ENCODE assay signal across 29 mouse cellular contexts in genomic region chr8:47691831-47692230, GRCm38 (mm10). TPM values are rescaled to one million over a fixed set of nuclear protein-coding genes. Genes with fewer than 3 reads are reported as not detected.
A peak's percentile ranks its signal among the peaks of the same experiment; 100 is the strongest.
DNase-seq lines count a peak whose midpoint lies in the region; ATAC-seq and TF ChIP-seq lines count a peak whose summit lies in the region.
"Had no signal": no experiment of that assay in that cellular context is flagged by ENCODE, and none has a peak within 500 bp of the region (broad histone marks: within the 10 kb centered on the region; RNA-seq: fewer than 3 reads in every experiment).

No protein-coding gene starts in this region.

- no peaks in the 10 kb centered on the region for H3K36me3 ChIP-seq in forebrain, embryonic 15.5 days
- no peaks in the 10 kb centered on the region for H3K36me3 ChIP-seq in forebrain, embryonic 14.5 days (ENCODE audit: control insufficient read depth, insufficient read depth, low read length)
- no peaks in the 10 kb centered on the region for H3K36me3 ChIP-seq in midbrain, embryonic 11.5 days (ENCODE audit: control insufficient read depth, insufficient read depth, low read length)
- H3K36me3 ChIP-seq in midbrain, postnatal 0 days (ENCODE audit: insufficient read depth, low read length): no peaks in the 10 kb centered on the region
- H3K36me3 ChIP-seq: embryonic facial prominence, embryonic 13.5 days; forebrain, embryonic 12.5 days; hindbrain, embryonic 12.5 days; limb, embryonic 10.5 days; limb, embryonic 15.5 days; liver, embryonic 15.5 days had no signal

- H3K4me3 ChIP-seq in forebrain, embryonic 15.5 days: no peak overlapping the region
- no peak overlapping the region for H3K4me3 ChIP-seq in forebrain, embryonic 14.5 days (ENCODE audit: low read depth, low read length)
- H3K4me3 ChIP-seq in midbrain, embryonic 11.5 days (ENCODE audit: low read depth, low read length): no peak overlapping the region
- no peak overlapping the region for H3K4me3 ChIP-seq in midbrain, postnatal 0 days (ENCODE audit: low read depth, low read length)
- H3K4me3 ChIP-seq: embryonic facial prominence, embryonic 13.5 days; forebrain, embryonic 12.5 days; hindbrain, embryonic 12.5 days; limb, embryonic 15.5 days; liver, embryonic 15.5 days had no signal

- no peaks in the 10 kb centered on the region for H3K9me3 ChIP-seq in forebrain, embryonic 15.5 days
- no peaks in the 10 kb centered on the region for H3K9me3 ChIP-seq in forebrain, embryonic 14.5 days (replicated peaks; ENCODE audit: control insufficient read depth, low read length)
- no peaks in the 10 kb centered on the region for H3K9me3 ChIP-seq in midbrain, embryonic 11.5 days (ENCODE audit: control insufficient read depth, low read length)
- no peaks in the 10 kb centered on the region for H3K9me3 ChIP-seq in midbrain, postnatal 0 days (ENCODE audit: low read length)
- H3K9me3 ChIP-seq: embryonic facial prominence, embryonic 13.5 days; forebrain, embryonic 12.5 days; limb, embryonic 10.5 days; limb, embryonic 15.5 days; liver, embryonic 15.5 days had no signal

- peaks cover 6% of the 10 kb centered on the region for H3K4me1 ChIP-seq in forebrain, embryonic 15.5 days
- no peaks in the 10 kb centered on the region for H3K4me1 ChIP-seq in forebrain, embryonic 14.5 days (ENCODE audit: control insufficient read depth, insufficient read depth, low read length)
- H3K4me1 ChIP-seq in midbrain, embryonic 11.5 days (ENCODE audit: control insufficient read depth, insufficient read depth, low read length): peaks cover 3% of the 10 kb centered on the region; the same call in 1 of the 2 replicates
- H3K4me1 ChIP-seq in midbrain, postnatal 0 days (ENCODE audit: insufficient read depth, low read length): no peaks in the 10 kb centered on the region

- H3K27ac ChIP-seq in forebrain, embryonic 15.5 days (replicated peaks): no peak overlapping the region
- no peak overlapping the region for H3K27ac ChIP-seq in forebrain, embryonic 14.5 days (ENCODE audit: low read depth, low read length)
- H3K27ac ChIP-seq in midbrain, embryonic 11.5 days (ENCODE audit: low read depth, low read length): no peak overlapping the region
- no peak overlapping the region for H3K27ac ChIP-seq in midbrain, postnatal 0 days (ENCODE audit: low read depth, low read length)
- H3K27ac ChIP-seq: embryonic facial prominence, embryonic 13.5 days; forebrain, embryonic 12.5 days; hindbrain, embryonic 12.5 days; limb, embryonic 10.5 days; limb, embryonic 15.5 days; liver, embryonic 15.5 days had no signal

- H3K27me3 ChIP-seq in forebrain, embryonic 15.5 days: no peaks in the 10 kb centered on the region
- no peaks in the 10 kb centered on the region for H3K27me3 ChIP-seq in forebrain, embryonic 14.5 days (replicated peaks; ENCODE audit: control insufficient read depth, insufficient read depth, low read length)
- no peaks in the 10 kb centered on the region for H3K27me3 ChIP-seq in midbrain, embryonic 11.5 days (ENCODE audit: control insufficient read depth, insufficient read depth, low read length)
- H3K27me3 ChIP-seq in midbrain, postnatal 0 days (ENCODE audit: insufficient read depth, low read length): peaks cover 3% of the 10 kb centered on the region; the same call in 1 of the 2 replicates
- H3K27me3 ChIP-seq: limb, embryonic 15.5 days; liver, embryonic 15.5 days had no signal

- WGBS in forebrain, embryonic 15.5 days: 70% methylated on average over 9 of the region's 10 CpGs
- WGBS in forebrain, embryonic 14.5 days: 65% methylated on average over 10 of the region's 10 CpGs
- 64% methylated on average over 10 of the region's 10 CpGs for WGBS in midbrain, embryonic 11.5 days
- WGBS in midbrain, postnatal 0 days: 70% methylated on average over 9 of the region's 10 CpGs

- no peak for TF ChIP-seq CTCF in midbrain, postnatal 0 days (IDR thresholded peaks at IDR 0.05)

- ATAC-seq in forebrain, embryonic 15.5 days (replicated peaks): 0 out of 2 replicates have a peak, but pooled peaks have one; percentile 38
- ATAC-seq in forebrain, embryonic 14.5 days: no peak
- 0 out of 2 replicates have a peak, but pooled peaks have one; percentile 19 for ATAC-seq in midbrain, embryonic 11.5 days (ENCODE audit: low FRiP score)
- no peak for ATAC-seq in midbrain, postnatal 0 days (ENCODE audit: low FRiP score)
- 0 out of 2 replicates have a peak, but pooled peaks have one; percentile 14 for ATAC-seq in granulocyte monocyte progenitor cell, adult 5-6 weeks (replicated peaks; ENCODE audit: poor library complexity, severe bottlenecking)
- ATAC-seq: activated CD4-positive, CD25-positive, alpha-beta regulatory T cell, adult 4 months; intestine, postnatal 0 days had no signal

- no peak overlapping the region for H3K4me2 ChIP-seq in forebrain, embryonic 15.5 days (replicated peaks)
- no peak overlapping the region for H3K4me2 ChIP-seq in forebrain, embryonic 14.5 days (ENCODE audit: low read length)
- no peak overlapping the region for H3K4me2 ChIP-seq in midbrain, embryonic 11.5 days
- H3K4me2 ChIP-seq in midbrain, postnatal 0 days (ENCODE audit: low read depth, low read length, poor library complexity, severe bottlenecking): no peak overlapping the region
- H3K4me2 ChIP-seq: limb, embryonic 15.5 days had no signal

- H3K9ac ChIP-seq in forebrain, embryonic 15.5 days (replicated peaks): no peak overlapping the region
- no peak overlapping the region for H3K9ac ChIP-seq in forebrain, embryonic 14.5 days (ENCODE audit: low read length)
- no peak overlapping the region; the same call in 1 of the 2 replicates for H3K9ac ChIP-seq in midbrain, embryonic 11.5 days (ENCODE audit: low read length)
- no peak overlapping the region for H3K9ac ChIP-seq in midbrain, postnatal 0 days (replicated peaks; ENCODE audit: low read length, poor library complexity, severe bottlenecking)
- H3K9ac ChIP-seq: embryonic facial prominence, embryonic 13.5 days; forebrain, embryonic 12.5 days; hindbrain, embryonic 12.5 days; limb, embryonic 15.5 days; liver, embryonic 15.5 days; lung, embryonic 14.5 days had no signal

- DNase-seq in forebrain, embryonic 14.5 days (ENCODE audit: low spot score): no peak
- no peak for DNase-seq in midbrain, embryonic 11.5 days (ENCODE audit: low spot score, missing footprints)
- DNase-seq in midbrain, postnatal 0 days (ENCODE audit: low spot score): no peak
- DNase-seq in ES-CJ7 (ENCODE audit: low read depth, low spot score): peak; percentile 47
- no peak for DNase-seq in gastrocnemius, postnatal 4 days (ENCODE audit: low spot score in 2 of 2)
- DNase-seq: adrenal gland, adult 2 months; adrenal gland, postnatal 36 days; cerebellum, adult 18-20 months; cerebellum, postnatal 10 days; heart, postnatal 36 days; kidney, adult 9 months; kidney, postnatal 10 days; layer of hippocampus, adult 9-11 months; lung, embryonic 14.5 days; lung, postnatal 14 days; right cerebral cortex, adult 18-20 months; spleen, adult 18-20 months; thymus, adult 18-20 months; thymus, postnatal 36 days had no signal

RNA-seq across cellular contexts. Expression of gene Ing2, which starts 16.5 kb away (rescaled TPM):
- polyA plus RNA-seq in forebrain, embryonic 15.5 days (2015; fragmentation: Nextera tagmentation; extraction: Ambion mirVana): 7.3 and 8.3 TPM in 2 replicates
- polyA plus RNA-seq in forebrain, embryonic 14.5 days (2014; fragmentation: Nextera tagmentation; extraction: Ambion mirVana): 5.8 and 10.1 TPM in 2 replicates
- polyA plus RNA-seq in midbrain, embryonic 11.5 days (2014; fragmentation: Nextera tagmentation; extraction: Ambion mirVana): 11.1 and 12.0 TPM in 2 replicates
- total RNA-seq in midbrain, postnatal 0 days (2014; rRNA removed): 7.0 and 10.5 TPM in 2 replicates
- polyA plus RNA-seq in midbrain, postnatal 0 days (2015; fragmentation: Nextera tagmentation; extraction: Ambion mirVana): 8.6 and 10.0 TPM in 2 replicates
- total RNA-seq in granulocyte monocyte progenitor cell, adult 5-6 weeks (2014; fragmentation: Nextera tagmentation): 22.9 and 34.9 TPM in 2 replicates
- total RNA-seq in granulocyte monocyte progenitor cell, adult 5-6 weeks (2017): 48.6 and 52.0 TPM in 2 replicates
- total RNA-seq in gastrocnemius, postnatal 4 days (2021): 10 to 100 TPM; 32.3 to 36.0 TPM

RNA-seq across cellular contexts. Expression of gene Cdkn2aip, which starts 21.9 kb away (rescaled TPM):
- 46.1 and 46.2 TPM in 2 replicates for polyA plus RNA-seq in forebrain, embryonic 15.5 days (2015; fragmentation: Nextera tagmentation; extraction: Ambion mirVana)
- polyA plus RNA-seq in forebrain, embryonic 14.5 days (2014; fragmentation: Nextera tagmentation; extraction: Ambion mirVana): 45.4 and 49.3 TPM in 2 replicates
- 48.1 and 52.6 TPM in 2 replicates for polyA plus RNA-seq in midbrain, embryonic 11.5 days (2014; fragmentation: Nextera tagmentation; extraction: Ambion mirVana)
- total RNA-seq in midbrain, postnatal 0 days (2014; rRNA removed): 19.4 and 19.9 TPM in 2 replicates
- polyA plus RNA-seq in midbrain, postnatal 0 days (2015; fragmentation: Nextera tagmentation; extraction: Ambion mirVana): 21.8 and 23.3 TPM in 2 replicates
- total RNA-seq in granulocyte monocyte progenitor cell, adult 5-6 weeks (2014; fragmentation: Nextera tagmentation): 13.2 and 13.9 TPM in 2 replicates
- 19.7 and 26.5 TPM in 2 replicates for total RNA-seq in granulocyte monocyte progenitor cell, adult 5-6 weeks (2017)
- total RNA-seq in gastrocnemius, postnatal 4 days (2021): 1 to 10 TPM; 6.5 to 8.9 TPM

Comparison
In these comparisons a context has a peak if more than half of its experiments do, and no peak if none do; other contexts are left out.
1. ATAC-seq: peak in forebrain, embryonic 15.5 days (single experiment), midbrain, embryonic 11.5 days (single experiment) and granulocyte monocyte progenitor cell, adult 5-6 weeks (single experiment); none in forebrain, embryonic 14.5 days (single experiment) and midbrain, postnatal 0 days (single experiment).